Mouse (Mus musculus) heart, embryonic 11.5 days (tissue): ENCODE results near the gene Cd27. TPM values are rescaled to one million over a fixed set of nuclear protein-coding genes. Genes with fewer than 3 reads are reported as not detected.
"Not testable (repeated sequence)": the region's sequence is repeated elsewhere in the genome, so short reads cannot be mapped to it uniquely, and the experiment has no call there.

Experiments used
- ATAC-seq: fragments of 200-750 bp; cut with Nextera tagmentation; replicated peaks from 2 replicates; pipeline ENCODE4 v1.8.0; 2017; ENCODE audit warnings: moderate library complexity; ENCODE audit not compliant: insufficient number of reproducible peaks, low FRiP score, low TSS enrichment
- H3K27ac ChIP-seq: fragments of 300-500 bp; sonication (generic); 2 replicates; pipeline ENCODE4 v1.5.1; 2014; ENCODE audit warnings: mild to moderate bottlenecking, low read depth, low read length
- H3K27me3 ChIP-seq: fragments of 300-500 bp; sonication (generic); 2 replicates; pipeline ENCODE4 v1.6.1; 2014; ENCODE audit warnings: mild to moderate bottlenecking, low read length, mixed read lengths; ENCODE audit not compliant: control insufficient read depth, insufficient read depth
- H3K36me3 ChIP-seq: fragments of 300-500 bp; sonication (generic); 2 replicates; pipeline ENCODE4 v1.6.1; 2014; ENCODE audit warnings: mild to moderate bottlenecking, low read length, moderate library complexity, mixed read lengths; ENCODE audit not compliant: control insufficient read depth, insufficient read depth
- H3K4me1 ChIP-seq: fragments of 300-500 bp; sonication (generic); 2 replicates; pipeline ENCODE4 v1.6.1; 2014; ENCODE audit warnings: low read length; ENCODE audit not compliant: control insufficient read depth, insufficient read depth
- H3K4me2 ChIP-seq: fragments of 300-500 bp; sonication (generic); 2 replicates; pipeline ENCODE4 v1.6.1; 2014; ENCODE audit warnings: mild to moderate bottlenecking, moderate library complexity
- H3K4me3 ChIP-seq: fragments of 300-500 bp; sonication (generic); 2 replicates; pipeline ENCODE4 v1.5.1; 2014; ENCODE audit warnings: low read depth, low read length
- H3K9ac ChIP-seq: fragments of 300-500 bp; sonication (generic); 2 replicates; pipeline ENCODE4 v1.6.1; 2014; ENCODE audit warnings: mild to moderate bottlenecking, low read depth, low read length, moderate library complexity
- H3K9me3 ChIP-seq: fragments of 300-500 bp; sonication (generic); replicated peaks from 2 replicates; pipeline ENCODE4 v1.6.1; 2016; ENCODE audit warnings: low read length; ENCODE audit not compliant: control insufficient read depth
- WGBS: fragments of 180-500 bp; shearing (Covaris S2); extraction: QIAGEN DNeasy Blood & Tissue Kit; methylation state at CpG from one replicate; pipeline ENCODE4 v1.1.7; 2014; ENCODE audit not compliant: insufficient replicate concordance; 5-methylcytosine and 5-hydroxymethylcytosine counted together
- polyA plus RNA-seq: library from polyadenylated mRNA; unstranded; fragments of >200 nt; fragmentation: Nextera tagmentation; extraction: Ambion mirVana; gene quantifications from 2 replicates; pipeline ENCODE4 v1.2.1, GENCODE M21; 2014

Cd27 gene
- polyA plus RNA-seq = 1.2 and 1.4 TPM in 2 replicates

GRCm38 (mm10) chr6:125236782-125237181, at the start of gene Cd27:
TSS of gene Cd27 (minus strand) at chr6:125237010.
- Histone ChIP-seq H3K4me2 (no peak within 1 kb of the TSS), H3K4me3 (no peak within 1 kb of the TSS), H3K27ac (no peak within 1 kb of the TSS), H3K27me3 (no peaks in the 10 kb centered on the region), H3K9me3 (no peaks in the 10 kb centered on the region), H3K36me3 (no peaks in the 10 kb centered on the region), H3K4me1 (peaks cover 15% of the 10 kb centered on the region), H3K9ac (no peak within 1 kb of the TSS; the same call in 1 of the 2 replicates)
- 57% methylated on average over 6 of the region's 6 CpGs for WGBS
- ATAC-seq = no peak

- Histone ChIP-seq H3K9ac (no peak within 1 kb of the TSS), H3K4me3 (no peak within 1 kb of the TSS), H3K36me3 (no peaks in the 10 kb centered on the region), H3K27ac (no peak within 1 kb of the TSS), H3K9me3 (no peaks in the 10 kb centered on the region), H3K4me1 (no peaks in the 10 kb centered on the region), H3K4me2 (no peak within 1 kb of the TSS), H3K27me3 (no peaks in the 10 kb centered on the region)
- 91% methylated on average over 22 of the region's 22 CpGs for WGBS
- ATAC-seq = no peak
Measured at GRCm38 (mm10) chr6:125285890-125286289, 49.1 kb upstream of the Cd27 start, which contains the start of gene Tuba3a. TSS of gene Tuba3a (minus strand) at chr6:125286042.

GRCm38 (mm10) chr6:125284751-125285150, 47.9 kb upstream of the Cd27 start:
- Histone ChIP-seq H3K27me3 (no peaks in the 10 kb centered on the region), H3K36me3 (no peaks in the 10 kb centered on the region), H3K9me3 (no peaks in the 10 kb centered on the region), H3K4me3 (no peak overlapping the region), H3K4me1 (no peaks in the 10 kb centered on the region), H3K27ac (no peak overlapping the region), H3K4me2 (no peak overlapping the region), H3K9ac (no peak overlapping the region)
- ATAC-seq = no peak
- 90% methylated on average over 7 of the region's 7 CpGs for whole genome bisulfite sequencing

- H3K27me3 ChIP-seq = no peaks in the 10 kb centered on the region
- 52% methylated on average over 8 of the region's 8 CpGs for WGBS
- H3K9me3 ChIP-seq = no peaks in the 10 kb centered on the region
- no peak overlapping the region for H3K27ac ChIP-seq
- no peaks in the 10 kb centered on the region for H3K4me1 ChIP-seq
- no peak overlapping the region for H3K9ac ChIP-seq
- H3K4me2 ChIP-seq = no peak overlapping the region
- H3K36me3 ChIP-seq = no peaks in the 10 kb centered on the region
- H3K4me3 ChIP-seq = no peak overlapping the region
- ATAC-seq = no peak
Measured at GRCm38 (mm10) chr6:125284250-125284649, 47.4 kb upstream of the Cd27 start.

- not testable (repeated sequence) for H3K4me1 ChIP-seq, H3K4me2 ChIP-seq, H3K9me3 ChIP-seq, H3K27ac ChIP-seq, ATAC-seq, H3K27me3 ChIP-seq, H3K9ac ChIP-seq, H3K36me3 ChIP-seq, H3K4me3 ChIP-seq
- 84% methylated on average over 13 of the region's 13 CpGs for WGBS
Measured at GRCm38 (mm10) chr6:125282721-125283120, 45.9 kb upstream of the Cd27 start.

GRCm38 (mm10) chr6:125279729-125280128, 42.9 kb upstream of the Cd27 start:
- Histone ChIP-seq H3K4me1 (no peaks in the 10 kb centered on the region), H3K27me3 (no peaks in the 10 kb centered on the region), H3K9ac (no peak overlapping the region), H3K4me2 (no peak overlapping the region), H3K4me3 (no peak overlapping the region), H3K9me3 (no peaks in the 10 kb centered on the region), H3K36me3 (no peaks in the 10 kb centered on the region), H3K27ac (no peak overlapping the region)
- ATAC-seq = no peak
- 59% methylated on average over 8 of the region's 8 CpGs for WGBS

GRCm38 (mm10) chr6:125274841-125275563, 38.2 kb upstream of the Cd27 start:
- H3K9ac ChIP-seq = no peak overlapping the region
- no peak overlapping the region for H3K4me3 ChIP-seq
- no peaks in the 10 kb centered on the region for H3K36me3 ChIP-seq
- ATAC-seq = no peak
- H3K9me3 ChIP-seq = no peaks in the 10 kb centered on the region
- WGBS = 60% methylated on average over 15 of the region's 15 CpGs
- no peak overlapping the region for H3K27ac ChIP-seq
- no peaks in the 10 kb centered on the region for H3K4me1 ChIP-seq
- H3K27me3 ChIP-seq = no peaks in the 10 kb centered on the region
- no peak overlapping the region for H3K4me2 ChIP-seq

GRCm38 (mm10) chr6:125272228-125272785, 35.5 kb upstream of the Cd27 start:
- Histone ChIP-seq H3K27me3 (no peaks in the 10 kb centered on the region), H3K9me3 (no peaks in the 10 kb centered on the region), H3K27ac (no peak overlapping the region), H3K4me3 (no peak overlapping the region), H3K36me3 (no peaks in the 10 kb centered on the region), H3K9ac (no peak overlapping the region), H3K4me2 (peak overlapping the region; percentile 10; the same call in 1 of the 2 replicates), H3K4me1 (no peaks in the 10 kb centered on the region)
- WGBS = 72% methylated on average over 10 of the region's 10 CpGs
- no peak for ATAC-seq
